Mouse (Mus musculus) spleen, adult 2 months (tissue): ENCODE data around the gene Crtc3.

Experiments used
- CTCF ChIP-seq: fragments of 200-500 bp; IDR thresholded peaks from 2 replicates; pipeline ENCODE4 v1.5.1; 2011; ENCODE audit warnings: mild to moderate bottlenecking, inconsistent platforms; ENCODE audit not compliant: insufficient read depth, insufficient read length, insufficient replicate concordance; ENCODE audit errors: extremely low read depth
- POLR2A ChIP-seq: fragments of 200-500 bp; IDR thresholded peaks from 2 replicates; pipeline ENCODE4 v1.6.1; 2011; ENCODE audit warnings: low read depth, low read length, inconsistent platforms

- TF ChIP-seq CTCF (no peak), POLR2A (no peak)
Observed at GRCm38 (mm10) chr7:80699709-80700108, 11.0 kb upstream of the Crtc3 start.
